Comparison of ENCODE assay signal across 7 mouse cellular contexts in genomic region chr7:143696140-143696539, GRCm38 (mm10). TPM values are rescaled to one million over a fixed set of nuclear protein-coding genes. Genes with fewer than 3 reads are reported as not detected.
A peak's percentile ranks its signal among the peaks of the same experiment; 100 is the strongest.
DNase-seq lines count a peak whose midpoint lies in the region; ATAC-seq and TF ChIP-seq lines count a peak whose summit lies in the region.

No protein-coding gene starts in this region.

- peaks cover 51% of the 10 kb centered on the region for H3K36me3 ChIP-seq in kidney, postnatal 0 days (ENCODE audit: insufficient read depth, low read length)
- H3K36me3 ChIP-seq in kidney, embryonic 16.5 days (ENCODE audit: insufficient read depth, low read length), result peaks cover 58% of the 10 kb centered on the region
- H3K36me3 ChIP-seq in E14TG2a.4 (ENCODE audit: insufficient read depth, low read length), result no peaks in the 10 kb centered on the region
- H3K36me3 ChIP-seq in hindbrain, embryonic 16.5 days (ENCODE audit: control insufficient read depth, insufficient read depth, low read length), result peaks cover 60% of the 10 kb centered on the region

- TF ChIP-seq CTCF in kidney, postnatal 0 days (IDR thresholded peaks at IDR 0.05; ENCODE audit: low read depth), result peak; percentile 69
- peak; percentile 60 for TF ChIP-seq CTCF in E14TG2a.4 (conservative IDR thresholded peaks at IDR 0.05; ENCODE audit: low read length)

- H3K4me3 ChIP-seq in kidney, postnatal 0 days (replicated peaks; ENCODE audit: low read depth, low read length), result no peak overlapping the region
- H3K4me3 ChIP-seq in kidney, embryonic 16.5 days (ENCODE audit: low read length), result no peak overlapping the region
- no peak overlapping the region for H3K4me3 ChIP-seq in E14TG2a.4 (replicated peaks; ENCODE audit: low read length)
- no peak overlapping the region for H3K4me3 ChIP-seq in hindbrain, embryonic 16.5 days (ENCODE audit: low read length)

- no peak for ATAC-seq in kidney, postnatal 0 days (replicated peaks; ENCODE audit: low FRiP score, low read depth)
- no peak for ATAC-seq in kidney, embryonic 16.5 days (ENCODE audit: low FRiP score, low TSS enrichment)
- no peak for ATAC-seq in hindbrain, embryonic 16.5 days

- H3K4me2 ChIP-seq in kidney, postnatal 0 days (ENCODE audit: low read length), result no peak overlapping the region
- H3K4me2 ChIP-seq in kidney, embryonic 16.5 days (replicated peaks; ENCODE audit: low read depth, low read length), result no peak overlapping the region
- no peak overlapping the region for H3K4me2 ChIP-seq in hindbrain, embryonic 16.5 days (ENCODE audit: low read length)

- WGBS in kidney, postnatal 0 days, result 68% methylated on average over 2 of the region's 2 CpGs
- 73% methylated on average over 2 of the region's 2 CpGs for WGBS in kidney, embryonic 16.5 days
- whole genome bisulfite sequencing in large intestine, adult 2 months, result 77% methylated on average over 2 of the region's 2 CpGs
- 75% methylated on average over 2 of the region's 2 CpGs for WGBS in hindbrain, embryonic 16.5 days

- H3K27ac ChIP-seq in kidney, postnatal 0 days, result no peak overlapping the region
- no peak overlapping the region for H3K27ac ChIP-seq in kidney, embryonic 16.5 days (ENCODE audit: low read length)
- no peak overlapping the region for H3K27ac ChIP-seq in hindbrain, embryonic 16.5 days (ENCODE audit: low read depth, low read length)

- H3K9ac ChIP-seq in kidney, postnatal 0 days (ENCODE audit: low read depth, low read length), result no peak overlapping the region
- no peak overlapping the region for H3K9ac ChIP-seq in kidney, embryonic 16.5 days (replicated peaks; ENCODE audit: low read length)
- H3K9ac ChIP-seq in hindbrain, embryonic 16.5 days (ENCODE audit: low read depth, low read length), result no peak overlapping the region

- no peaks in the 10 kb centered on the region for H3K4me1 ChIP-seq in kidney, postnatal 0 days (replicated peaks; ENCODE audit: insufficient read depth, low read length)
- no peaks in the 10 kb centered on the region for H3K4me1 ChIP-seq in kidney, embryonic 16.5 days (ENCODE audit: insufficient read depth, low read length)
- H3K4me1 ChIP-seq in E14TG2a.4 (replicated peaks; ENCODE audit: low read depth, low read length), result 0 out of 2 replicates have a peak, but pooled peaks cover 2% of the 10 kb centered on the region
- H3K4me1 ChIP-seq in hindbrain, embryonic 16.5 days (ENCODE audit: control insufficient read depth, insufficient read depth, low read depth, low read length), result no peaks in the 10 kb centered on the region

- no peaks in the 10 kb centered on the region for H3K9me3 ChIP-seq in kidney, postnatal 0 days (replicated peaks; ENCODE audit: low read length)
- 0 out of 2 replicates have a peak, but pooled peaks cover 3% of the 10 kb centered on the region for H3K9me3 ChIP-seq in kidney, embryonic 16.5 days (ENCODE audit: low read length)
- H3K9me3 ChIP-seq in E14TG2a.4 (ENCODE audit: low read length), result no peaks in the 10 kb centered on the region
- peaks cover 2% of the 10 kb centered on the region; the same call in 1 of the 2 replicates for H3K9me3 ChIP-seq in hindbrain, embryonic 16.5 days (ENCODE audit: control insufficient read depth, low read length)

- H3K27me3 ChIP-seq in kidney, postnatal 0 days (ENCODE audit: insufficient read depth, low read length), result no peaks in the 10 kb centered on the region
- H3K27me3 ChIP-seq in kidney, embryonic 16.5 days (ENCODE audit: insufficient read depth, low read length), result no peaks in the 10 kb centered on the region
- H3K27me3 ChIP-seq in E14TG2a.4 (ENCODE audit: insufficient read depth, low read length), result peaks cover 43% of the 10 kb centered on the region
- no peaks in the 10 kb centered on the region for H3K27me3 ChIP-seq in hindbrain, embryonic 16.5 days (replicated peaks; ENCODE audit: control insufficient read depth, insufficient read depth, low read length)

- peak; percentile 40 for DNase-seq in kidney, postnatal 0 days (ENCODE audit: low spot score)
- DNase-seq in adipocyte (ENCODE audit: low spot score), result peak; percentile 32
- peak; percentile 10 for DNase-seq in large intestine, adult 2 months (ENCODE audit: low read depth, low spot score)
- peak; percentile 20 to 56 for DNase-seq in thymus, postnatal 10 days (ENCODE audit: low spot score in 2 of 2)

RNA-seq across cellular contexts. Expression of gene Tnfrsf23, which starts 10.5 kb away (rescaled TPM):
- 1.9 and 2.2 TPM in 2 replicates for polyA plus RNA-seq in kidney, postnatal 0 days (2015; fragmentation: Nextera tagmentation; extraction: Ambion mirVana)
- 1.6 and 1.9 TPM in 2 replicates for polyA plus RNA-seq in kidney, embryonic 16.5 days (2015; fragmentation: Nextera tagmentation; extraction: Ambion mirVana)
- 1.1 and 2.5 TPM in 2 replicates for polyA plus RNA-seq in large intestine, adult 2 months (2012; rRNA removed)
- polyA plus RNA-seq in hindbrain, embryonic 16.5 days (2015; fragmentation: Nextera tagmentation; extraction: Ambion mirVana), result 0.71 and 1.5 TPM in 2 replicates

RNA-seq across cellular contexts. Expression of gene Tnfrsf22, which starts 46.7 kb away (rescaled TPM):
- polyA plus RNA-seq in kidney, postnatal 0 days (2015; fragmentation: Nextera tagmentation; extraction: Ambion mirVana), result 9.6 and 11.1 TPM in 2 replicates
- 10.0 and 12.3 TPM in 2 replicates for polyA plus RNA-seq in kidney, embryonic 16.5 days (2015; fragmentation: Nextera tagmentation; extraction: Ambion mirVana)
- polyA plus RNA-seq in large intestine, adult 2 months (2012; rRNA removed), result 1.2 and 1.3 TPM in 2 replicates
- 2.4 and 5.0 TPM in 2 replicates for polyA plus RNA-seq in hindbrain, embryonic 16.5 days (2015; fragmentation: Nextera tagmentation; extraction: Ambion mirVana)
